Mouse (Mus musculus) hindbrain, embryonic 12.5 days (tissue): ENCODE measurements at regions not wholly inside any gene's neighbourhood (a gene's known extent, or its start where the extent isn't known, plus 50 kb on each side); places are given as distances from the start of the nearest gene placed in this dataset.

Experiments used
- ATAC-seq: fragments of 200-750 bp; cut with Nextera tagmentation; 2 replicates; pipeline ENCODE4 v1.8.0; 2017; ENCODE audit warnings: moderate TSS enrichment; ENCODE audit not compliant: low FRiP score
- H3K27ac ChIP-seq: fragments of 300-500 bp; sonication (generic); 2 replicates; pipeline ENCODE4 v1.5.1; 2016; ENCODE audit warnings: mild to moderate bottlenecking
- H3K27me3 ChIP-seq: fragments of 300-500 bp; sonication (generic); 2 replicates; pipeline ENCODE4 v1.6.1; 2016; ENCODE audit warnings: mild to moderate bottlenecking
- H3K36me3 ChIP-seq: fragments of 300-500 bp; sonication (generic); 2 replicates; pipeline ENCODE4 v1.6.1; 2016; ENCODE audit warnings: mild to moderate bottlenecking
- H3K4me1 ChIP-seq: fragments of 300-500 bp; sonication (generic); 2 replicates; pipeline ENCODE4 v1.6.1; 2016
- H3K4me2 ChIP-seq: fragments of 300-500 bp; sonication (generic); replicated peaks from 2 replicates; pipeline ENCODE4 v1.6.1; 2016; ENCODE audit warnings: mild to moderate bottlenecking
- H3K4me3 ChIP-seq: fragments of 300-500 bp; sonication (generic); 2 replicates; pipeline ENCODE4 v1.5.1; 2016; ENCODE audit warnings: mild to moderate bottlenecking
- H3K9ac ChIP-seq: fragments of 300-500 bp; sonication (generic); 2 replicates; pipeline ENCODE4 v1.6.1; 2016; ENCODE audit warnings: mild to moderate bottlenecking, moderate library complexity
- H3K9me3 ChIP-seq: fragments of 300-500 bp; sonication (generic); replicated peaks from 2 replicates; pipeline ENCODE4 v1.6.1; 2016; ENCODE audit warnings: mild to moderate bottlenecking
- WGBS: fragments of 180-500 bp; shearing (Covaris S2); methylation state at CpG from one replicate; pipeline ENCODE4 v1.1.7; 2016; 5-methylcytosine and 5-hydroxymethylcytosine counted together

DNA sequence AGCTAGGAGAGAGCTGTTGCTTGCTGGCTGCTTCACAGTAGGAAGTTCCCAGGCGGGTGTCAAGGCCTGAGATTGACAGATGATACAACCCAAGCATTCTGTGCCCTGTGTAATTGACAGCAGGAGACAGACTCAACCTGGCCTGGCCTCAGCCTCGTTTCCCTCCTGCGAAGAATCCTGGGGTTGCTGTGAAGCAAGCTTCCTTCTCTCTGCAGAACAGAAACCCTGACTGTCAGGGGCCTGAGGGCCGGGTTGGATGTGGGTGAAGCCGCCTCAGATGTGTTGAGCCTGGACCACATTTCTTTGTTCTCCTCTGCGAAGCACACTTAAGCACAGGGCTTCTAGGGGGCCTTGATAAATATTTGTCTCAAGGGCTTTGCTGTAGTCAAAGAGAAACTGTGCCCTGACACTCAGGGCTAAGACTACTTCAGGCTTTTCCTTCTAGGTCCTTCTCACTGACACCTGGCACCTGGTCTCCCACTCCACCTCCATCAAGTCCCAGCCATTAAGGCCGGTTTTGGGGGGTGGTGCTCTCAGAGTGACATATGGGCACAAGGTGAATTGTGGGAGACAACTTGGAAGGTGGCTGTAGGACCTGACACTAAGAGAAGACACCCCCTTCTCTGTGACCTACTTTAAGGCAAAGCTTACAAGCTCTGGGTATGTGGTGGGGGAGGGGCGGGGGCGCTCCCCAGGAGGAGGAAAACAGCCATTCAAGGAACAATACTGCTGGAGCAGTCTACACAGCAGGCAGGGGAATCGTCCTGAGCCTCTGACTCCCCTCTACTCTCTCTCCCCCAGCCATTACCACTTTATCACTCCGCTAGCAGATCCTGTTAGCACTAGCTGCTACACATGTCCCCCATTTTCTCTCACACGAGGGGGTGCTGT is 219.2 kb upstream of the Hes1 start:
- Histone ChIP-seq H3K4me2 (no peak overlapping the region), H3K9ac (no peak overlapping the region), H3K9me3 (no peaks in the 10 kb centered on the region), H3K4me1 (peaks cover 12% of the 10 kb centered on the region; the same call in 1 of the 2 replicates), H3K27ac (no peak overlapping the region), H3K36me3 (no peaks in the 10 kb centered on the region), H3K4me3 (no peak overlapping the region), H3K27me3 (peaks cover 77% of the 10 kb centered on the region)
- WGBS, result 20% methylated on average over 10 of the region's 12 CpGs
- no peak for ATAC-seq

DNA sequence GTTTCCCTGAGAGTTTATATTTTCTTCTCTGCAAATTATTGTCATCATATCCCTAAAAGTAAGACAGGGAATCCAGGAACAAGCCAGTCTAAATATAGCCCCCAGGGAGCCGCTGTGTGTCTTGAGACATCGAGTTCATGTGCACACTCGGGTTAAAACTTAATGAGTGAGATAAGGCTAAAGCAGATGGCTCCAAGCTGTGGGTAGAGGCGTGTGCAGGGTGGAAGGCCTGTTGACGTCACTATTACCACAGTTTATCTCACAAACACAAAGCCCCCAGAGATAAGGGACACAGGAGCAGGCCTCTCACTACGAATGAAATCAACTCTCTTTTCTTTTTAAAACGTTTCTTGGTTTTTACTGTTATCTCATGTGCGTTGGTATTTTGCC is 218.6 kb upstream of the Hes1 start:
- no peak overlapping the region for H3K4me2 ChIP-seq
- no peaks in the 10 kb centered on the region for H3K9me3 ChIP-seq
- 52% methylated on average over 8 of the region's 8 CpGs for WGBS
- no peak overlapping the region for H3K9ac ChIP-seq
- no peak overlapping the region for H3K27ac ChIP-seq
- no peaks in the 10 kb centered on the region for H3K36me3 ChIP-seq
- H3K4me3 ChIP-seq, result no peak overlapping the region
- H3K4me1 ChIP-seq, result peaks cover 12% of the 10 kb centered on the region; the same call in 1 of the 2 replicates
- peaks cover 74% of the 10 kb centered on the region for H3K27me3 ChIP-seq
- ATAC-seq, result no peak

DNA sequence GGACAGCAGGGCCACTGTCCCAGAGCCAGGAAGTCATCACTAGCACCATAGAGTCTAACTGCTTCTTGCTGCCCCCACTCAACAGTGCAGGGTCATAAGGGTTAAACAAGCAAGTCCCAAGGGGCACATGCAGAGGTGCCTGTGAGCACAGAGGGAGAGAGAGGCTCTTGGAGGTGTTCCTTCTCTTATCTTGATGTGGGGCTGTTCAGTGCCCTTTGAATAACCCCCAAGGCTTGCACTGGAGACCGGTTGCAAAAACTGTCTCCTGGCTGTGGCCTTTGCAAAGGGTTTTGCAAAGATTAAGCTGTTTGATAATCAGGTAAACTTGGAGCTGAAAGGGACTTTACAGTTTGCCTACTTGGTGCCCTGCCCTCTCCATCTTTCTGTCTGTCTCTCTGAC is 217.1 kb upstream of the Hes1 start:
- Histone ChIP-seq H3K36me3 (no peaks in the 10 kb centered on the region), H3K4me2 (no peak overlapping the region), H3K27ac (no peak overlapping the region), H3K4me3 (no peak overlapping the region), H3K4me1 (peaks cover 12% of the 10 kb centered on the region; the same call in 1 of the 2 replicates), H3K27me3 (peaks cover 74% of the 10 kb centered on the region), H3K9me3 (no peaks in the 10 kb centered on the region), H3K9ac (no peak overlapping the region)
- ATAC-seq, result no peak
- WGBS, result 42% methylated on average over 1 of the region's 1 CpGs

DNA sequence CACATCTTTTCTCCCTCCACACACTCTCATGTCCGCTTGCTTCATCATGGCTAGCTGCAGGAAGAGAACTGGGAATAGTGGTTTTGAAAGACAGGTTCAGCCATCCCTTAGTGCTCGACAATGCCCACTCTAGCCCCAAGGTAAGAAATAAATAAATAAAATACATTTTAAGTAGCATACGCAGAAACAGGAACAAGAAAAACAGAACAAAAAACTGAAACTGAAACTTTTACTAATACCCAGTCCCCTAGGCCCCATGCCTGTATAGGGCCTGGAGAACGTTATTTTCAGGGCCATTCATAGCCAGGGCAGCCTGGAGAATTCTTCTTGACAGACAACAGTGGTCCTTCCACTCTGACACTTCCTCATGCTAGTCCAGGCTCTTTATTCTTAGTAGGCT is 216.4 kb upstream of the Hes1 start:
- Histone ChIP-seq H3K4me3 (no peak overlapping the region), H3K9ac (no peak overlapping the region), H3K27me3 (peaks cover 70% of the 10 kb centered on the region), H3K4me1 (peaks cover 12% of the 10 kb centered on the region; the same call in 1 of the 2 replicates), H3K36me3 (no peaks in the 10 kb centered on the region), H3K27ac (no peak overlapping the region), H3K9me3 (no peaks in the 10 kb centered on the region), H3K4me2 (no peak overlapping the region)
- ATAC-seq, result no peak
- WGBS, result 84% methylated on average over 4 of the region's 4 CpGs

DNA sequence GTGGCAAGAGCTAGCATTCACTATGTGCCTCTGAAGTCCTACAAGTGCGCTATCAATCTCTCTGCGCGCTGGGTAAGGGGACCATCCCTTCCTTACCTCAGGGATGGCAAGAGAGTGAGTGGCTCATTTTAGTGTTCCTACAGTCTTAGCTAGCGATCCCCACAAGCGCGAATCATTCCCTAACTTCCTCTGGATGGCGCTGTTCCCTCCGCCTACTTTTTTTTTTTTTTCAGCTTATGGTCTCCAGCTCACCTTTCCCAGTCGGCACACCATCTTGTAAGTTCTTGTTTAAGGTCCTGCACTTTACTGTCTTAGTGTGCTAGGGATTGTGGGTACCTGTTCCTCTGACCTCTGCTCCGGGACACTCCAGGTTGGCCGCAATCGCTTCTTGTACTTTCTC is 215.7 kb upstream of the Hes1 start:
- Histone ChIP-seq H3K27ac (no peak overlapping the region), H3K9me3 (no peaks in the 10 kb centered on the region), H3K9ac (no peak overlapping the region), H3K27me3 (peaks cover 68% of the 10 kb centered on the region), H3K4me1 (peaks cover 12% of the 10 kb centered on the region; the same call in 1 of the 2 replicates), H3K36me3 (no peaks in the 10 kb centered on the region), H3K4me3 (no peak overlapping the region), H3K4me2 (no peak overlapping the region)
- no peak for ATAC-seq
- WGBS, result 80% methylated on average over 12 of the region's 12 CpGs

DNA sequence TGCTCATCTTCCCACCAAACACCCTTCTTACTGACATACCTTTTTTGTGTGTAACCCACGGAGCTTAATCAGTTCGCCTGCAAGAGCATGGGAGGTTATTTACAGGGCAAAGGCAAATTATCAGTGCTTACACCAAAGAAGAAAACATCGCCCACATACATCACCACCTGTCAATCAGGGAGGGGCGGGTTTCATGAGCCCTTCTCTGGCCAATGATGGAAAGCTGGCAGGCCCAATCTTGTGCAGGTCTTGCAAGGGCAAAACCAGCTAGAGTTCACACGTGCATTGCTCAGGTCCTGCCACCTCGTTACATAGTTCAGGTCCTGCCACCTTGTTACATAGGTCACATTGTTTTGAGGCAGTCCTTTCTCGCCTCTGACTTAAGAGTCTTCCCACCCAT is 214.7 kb upstream of the Hes1 start:
- Histone ChIP-seq H3K27me3 (peaks cover 60% of the 10 kb centered on the region), H3K27ac (no peak overlapping the region), H3K9me3 (no peaks in the 10 kb centered on the region), H3K9ac (no peak overlapping the region), H3K4me1 (peaks cover 11% of the 10 kb centered on the region; the same call in 1 of the 2 replicates), H3K4me3 (no peak overlapping the region), H3K36me3 (no peaks in the 10 kb centered on the region), H3K4me2 (no peak overlapping the region)
- ATAC-seq, result no peak
- WGBS, result 77% methylated on average over 7 of the region's 7 CpGs

DNA sequence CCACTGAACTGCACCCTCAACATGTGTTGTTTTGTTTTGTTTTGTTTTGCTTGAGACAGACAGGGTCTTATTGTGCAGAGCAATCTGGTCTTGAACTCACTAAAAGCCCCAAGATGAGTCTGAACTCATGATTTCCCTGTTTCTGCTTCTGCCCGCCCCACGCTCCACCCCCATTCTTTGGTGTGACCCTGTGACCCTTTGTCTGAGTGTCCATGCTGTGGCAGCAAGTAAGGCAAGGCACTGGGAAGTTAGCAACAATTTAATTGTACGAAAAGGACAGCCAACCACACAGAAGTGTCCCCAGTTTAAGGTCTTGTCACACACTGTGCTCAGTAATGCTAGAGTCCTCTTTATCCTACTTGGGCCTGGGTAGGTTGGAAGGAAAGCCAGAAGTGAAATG is 213.6 kb upstream of the Hes1 start:
- no peak overlapping the region for H3K27ac ChIP-seq
- H3K9ac ChIP-seq, result no peak overlapping the region
- peaks cover under 1% of the 10 kb centered on the region; the same call in 1 of the 2 replicates for H3K4me1 ChIP-seq
- no peaks in the 10 kb centered on the region for H3K36me3 ChIP-seq
- H3K4me3 ChIP-seq, result no peak overlapping the region
- H3K27me3 ChIP-seq, result peaks cover 54% of the 10 kb centered on the region
- H3K4me2 ChIP-seq, result no peak overlapping the region
- no peaks in the 10 kb centered on the region for H3K9me3 ChIP-seq
- no peak for ATAC-seq
- 45% methylated on average over 3 of the region's 3 CpGs for WGBS

DNA sequence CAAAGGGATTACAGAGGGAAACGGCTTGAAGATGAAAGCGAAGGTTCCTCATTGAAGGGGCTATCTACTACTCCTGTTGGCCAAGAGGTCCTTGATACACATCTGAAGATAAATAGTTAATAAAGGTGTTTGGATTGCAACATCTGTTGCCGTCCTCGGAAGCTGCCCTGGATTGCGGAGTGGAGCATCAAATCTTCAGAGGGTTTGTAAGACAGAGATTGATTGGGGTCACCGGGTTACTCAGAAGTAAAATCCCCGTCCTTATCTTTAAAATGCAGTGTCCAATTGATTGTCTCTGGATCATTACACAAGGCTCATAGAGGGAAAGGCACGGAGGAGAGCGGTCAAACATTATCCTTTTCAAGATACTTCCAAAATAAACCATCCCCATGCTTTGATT is 212.4 kb upstream of the Hes1 start:
- no peak overlapping the region for H3K4me3 ChIP-seq
- H3K36me3 ChIP-seq, result no peaks in the 10 kb centered on the region
- no peak overlapping the region for H3K4me2 ChIP-seq
- no peak for ATAC-seq
- peaks cover 55% of the 10 kb centered on the region for H3K27me3 ChIP-seq
- 32% methylated on average over 9 of the region's 9 CpGs for WGBS
- H3K4me1 ChIP-seq, result no peaks in the 10 kb centered on the region
- H3K9ac ChIP-seq, result no peak overlapping the region
- no peaks in the 10 kb centered on the region for H3K9me3 ChIP-seq
- H3K27ac ChIP-seq, result no peak overlapping the region

DNA sequence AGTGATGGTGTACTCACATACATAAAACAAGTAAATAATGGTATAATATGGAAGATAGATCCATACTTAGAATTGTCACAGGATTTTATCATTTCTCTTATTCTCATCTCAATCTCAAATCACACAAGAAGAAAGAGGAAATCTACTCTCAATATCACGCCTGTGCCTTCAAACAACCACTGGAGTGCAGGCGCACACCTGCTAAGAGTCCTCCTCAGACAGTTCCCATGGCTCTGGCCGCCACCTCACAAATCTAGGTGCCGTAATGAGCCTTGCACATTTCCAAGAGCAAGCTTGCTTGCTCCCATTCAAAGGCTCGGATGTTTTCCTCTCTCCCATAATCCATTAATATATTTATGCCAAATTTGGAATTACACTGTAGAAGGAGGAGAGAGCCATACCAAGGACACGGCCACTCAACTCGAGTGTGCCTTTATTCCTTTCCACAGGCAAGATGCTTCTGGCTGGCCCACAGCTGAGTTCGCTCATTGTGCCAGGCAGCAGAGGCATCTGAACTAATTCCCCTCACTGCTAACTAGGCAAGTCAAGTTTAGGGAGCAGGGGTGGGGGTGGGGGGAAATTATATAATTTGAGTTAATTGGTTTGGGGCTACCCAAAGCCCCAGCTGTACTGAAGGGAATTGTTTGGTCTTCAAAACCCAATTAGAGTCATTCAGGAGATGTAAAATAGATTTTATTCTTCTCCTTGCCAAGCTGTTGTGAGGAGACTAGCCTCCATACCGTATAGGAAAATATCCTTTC is 209.2 kb upstream of the Hes1 start:
- Histone ChIP-seq H3K9me3 (no peaks in the 10 kb centered on the region), H3K27me3 (peaks cover 54% of the 10 kb centered on the region), H3K36me3 (no peaks in the 10 kb centered on the region), H3K27ac (no peak overlapping the region), H3K4me2 (no peak overlapping the region), H3K9ac (no peak overlapping the region), H3K4me3 (no peak overlapping the region), H3K4me1 (no peaks in the 10 kb centered on the region)
- 87% methylated on average over 9 of the region's 9 CpGs for WGBS
- ATAC-seq, result no peak

DNA sequence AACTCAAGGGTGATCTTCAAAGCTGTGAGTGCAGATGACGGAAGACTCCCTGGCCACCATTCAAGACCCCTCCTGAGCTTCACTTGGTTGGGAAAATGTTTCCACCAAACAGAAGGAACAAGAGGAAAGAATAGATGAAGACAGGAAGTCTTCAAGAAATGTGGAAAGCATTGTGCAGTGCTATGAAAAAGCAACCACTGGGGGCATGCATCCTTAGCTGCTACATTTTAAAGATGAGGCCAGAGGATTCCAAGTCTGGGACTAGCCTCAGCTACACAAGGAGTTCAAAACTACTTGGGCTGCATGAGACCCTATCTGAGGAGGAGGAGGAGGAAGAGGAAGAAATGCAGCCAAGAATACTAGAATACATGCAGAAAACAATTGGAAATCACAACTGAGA is 207.6 kb upstream of the Hes1 start:
- 97% methylated on average over 1 of the region's 1 CpGs for WGBS
- Histone ChIP-seq H3K4me1 (peaks cover 3% of the 10 kb centered on the region; the same call in 1 of the 2 replicates), H3K27ac (no peak overlapping the region), H3K27me3 (peaks cover 58% of the 10 kb centered on the region), H3K36me3 (no peaks in the 10 kb centered on the region), H3K9me3 (no peaks in the 10 kb centered on the region), H3K9ac (no peak overlapping the region), H3K4me2 (no peak overlapping the region), H3K4me3 (no peak overlapping the region)
- ATAC-seq, result no peak

DNA sequence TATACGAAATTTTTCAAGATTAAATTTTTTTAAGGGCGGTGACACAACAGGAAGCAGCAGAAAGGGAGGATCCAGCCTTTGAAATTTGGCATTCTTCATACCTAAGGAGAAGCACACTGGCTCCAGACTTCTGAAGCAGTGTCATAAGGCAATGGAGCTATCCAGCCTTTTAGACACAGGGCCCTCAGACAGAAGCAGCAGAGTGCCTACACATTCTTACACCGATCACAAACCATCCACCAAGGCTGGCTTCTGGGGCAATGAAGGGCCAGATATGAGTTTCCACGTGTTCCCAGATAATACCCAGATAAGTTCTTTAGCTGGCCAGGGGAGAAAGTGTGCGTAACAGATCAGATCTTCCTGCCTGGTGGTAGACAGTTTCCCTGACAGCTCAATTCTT is 205.5 kb upstream of the Hes1 start:
- Histone ChIP-seq H3K36me3 (no peaks in the 10 kb centered on the region), H3K27me3 (peaks cover 49% of the 10 kb centered on the region)
- WGBS, result 84% methylated on average over 5 of the region's 5 CpGs

DNA sequence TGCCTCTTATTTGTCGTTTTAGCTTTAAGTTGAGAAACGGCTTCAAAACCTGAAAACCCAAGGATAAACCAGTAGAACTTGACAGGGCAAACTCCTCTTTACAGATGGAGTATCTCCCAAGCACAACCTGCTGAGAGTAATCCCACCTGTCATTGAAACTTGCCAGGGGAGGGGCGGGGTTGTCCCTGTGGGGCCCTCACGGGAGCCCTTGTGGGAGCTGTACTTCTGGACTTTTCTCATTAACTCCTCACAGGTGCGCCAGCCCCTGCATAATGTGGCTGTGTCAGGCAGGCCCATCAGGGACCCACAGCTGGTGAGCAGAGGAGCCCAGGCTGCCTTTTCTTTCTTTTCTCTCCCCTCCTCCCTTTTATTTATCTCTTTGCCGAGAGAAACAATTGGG is 203.9 kb upstream of the Hes1 start:
- H3K4me1 ChIP-seq, result peaks cover 3% of the 10 kb centered on the region; the same call in 1 of the 2 replicates
- no peak for ATAC-seq
- H3K27me3 ChIP-seq, result peaks cover 51% of the 10 kb centered on the region
- no peaks in the 10 kb centered on the region for H3K36me3 ChIP-seq
- H3K27ac ChIP-seq, result no peak overlapping the region
- H3K4me3 ChIP-seq, result no peak overlapping the region
- H3K4me2 ChIP-seq, result no peak overlapping the region
- H3K9ac ChIP-seq, result no peak overlapping the region
- WGBS, result 5% methylated on average over 6 of the region's 6 CpGs
- H3K9me3 ChIP-seq, result no peaks in the 10 kb centered on the region

More for the DNA sequence above, 205.5 kb upstream of the Hes1 start:
- Histone ChIP-seq H3K4me2 (no peak overlapping the region), H3K4me1 (peaks cover 3% of the 10 kb centered on the region; the same call in 1 of the 2 replicates), H3K9ac (no peak overlapping the region), H3K27ac (no peak overlapping the region), H3K4me3 (no peak overlapping the region), H3K9me3 (no peaks in the 10 kb centered on the region)
- ATAC-seq, result no peak
